Mouse (Mus musculus) hindbrain, postnatal 0 days (tissue): ENCODE results near the gene Snai1. TPM values are rescaled to one million over a fixed set of nuclear protein-coding genes. Genes with fewer than 3 reads are reported as not detected.

Experiments used
- ATAC-seq: fragments of 200-750 bp; cut with Nextera tagmentation; 2 replicates; pipeline ENCODE4 v1.8.0; 2017; ENCODE audit warnings: mild to moderate bottlenecking, moderate TSS enrichment, moderate library complexity
- DNase-seq: peaks from one replicate; pipeline ENCODE4 v3.0.0-alpha.2; 2015; ENCODE audit warnings: low spot score
- H3K27ac ChIP-seq: fragments of 300-500 bp; sonication (generic); 2 replicates; pipeline ENCODE4 v1.5.1; 2014; ENCODE audit warnings: mild to moderate bottlenecking
- H3K27me3 ChIP-seq: fragments of 300-500 bp; sonication (generic); 2 replicates; pipeline ENCODE4 v1.6.1; 2014; ENCODE audit warnings: low read length, mixed read lengths; ENCODE audit not compliant: insufficient read depth
- H3K36me3 ChIP-seq: fragments of 300-500 bp; sonication (generic); 2 replicates; pipeline ENCODE4 v1.6.1; 2014; ENCODE audit warnings: low read length, mixed read lengths; ENCODE audit not compliant: insufficient read depth
- H3K4me1 ChIP-seq: fragments of 300-500 bp; sonication (generic); 2 replicates; pipeline ENCODE4 v1.6.1; 2014; ENCODE audit warnings: antibody characterized with exemption, low read length, mixed read lengths; ENCODE audit not compliant: insufficient read depth
- H3K4me2 ChIP-seq: fragments of 300-500 bp; sonication (generic); 2 replicates; pipeline ENCODE4 v1.6.1; 2014; ENCODE audit warnings: low read depth, mild to moderate bottlenecking, low read length, moderate library complexity, mixed read lengths
- H3K4me3 ChIP-seq: fragments of 300-500 bp; sonication (generic); 2 replicates; pipeline ENCODE4 v1.5.1; 2014; ENCODE audit warnings: low read length
- H3K9ac ChIP-seq: fragments of 300-500 bp; sonication (generic); replicated peaks from 2 replicates; pipeline ENCODE4 v1.6.1; 2014; ENCODE audit warnings: mild to moderate bottlenecking, low read length, moderate library complexity, mixed read lengths
- H3K9me3 ChIP-seq: fragments of 300-500 bp; sonication (generic); 2 replicates; pipeline ENCODE4 v1.6.1; 2016; ENCODE audit warnings: low read length, mixed read lengths
- CTCF ChIP-seq: IDR thresholded peaks from 2 replicates; pipeline ENCODE4 v1.5.1; 2016; ENCODE audit warnings: antibody characterized with exemption, control low read depth, low read depth
- WGBS: fragments of 180-500 bp; shearing (Covaris S2); extraction: QIAGEN DNeasy Blood & Tissue Kit; methylation state at CpG from one replicate; pipeline ENCODE4 v1.1.7; 2014; 5-methylcytosine and 5-hydroxymethylcytosine counted together
- polyA plus RNA-seq: library from polyadenylated mRNA; unstranded; fragments of >200 nt; fragmentation: Nextera tagmentation; extraction: Ambion mirVana; gene quantifications from 2 replicates; pipeline ENCODE4 v1.2.1, GENCODE M21; 2015
- total RNA-seq: library from RNA; depleted of rRNA; stranded (reverse); fragments of >200 nt; gene quantifications from 2 replicates; pipeline ENCODE4 v1.2.3, GENCODE M21; 2014

Gene Snai1
- total and polyA plus RNA-seq, 2 experiments from 2014 or later: 1.2 to 4.3 TPM

GRCm38 (mm10) chr2:167497272-167497671 is 40.7 kb upstream of the Snai1 start:
- TF ChIP-seq CTCF: peak; percentile 67
- Histone ChIP-seq H3K4me1 (no peaks in the 10 kb centered on the region), H3K4me2 (no peak overlapping the region), H3K9ac (no peak overlapping the region), H3K36me3 (no peaks in the 10 kb centered on the region), H3K27me3 (no peaks in the 10 kb centered on the region), H3K27ac (no peak overlapping the region), H3K9me3 (no peaks in the 10 kb centered on the region), H3K4me3 (no peak overlapping the region)
- DNase-seq (peak; percentile 45), ATAC-seq (no peak)
- WGBS: 84% methylated on average over 5 of the region's 5 CpGs

GRCm38 (mm10) chr2:167502554-167503252 is 35.3 kb upstream of the Snai1 start:
- peaks cover 11% of the 10 kb centered on the region; the same call in 1 of the 2 replicates for H3K4me1 ChIP-seq
- peak overlapping the region; percentile 95; the same call in 1 of the 2 replicates for H3K9ac ChIP-seq
- H3K27me3 ChIP-seq: no peaks in the 10 kb centered on the region
- H3K4me3 ChIP-seq: peak overlapping the region; percentile 97
- DNase-seq (no peak), ATAC-seq (peak; percentile 57)
- peak overlapping the region; percentile 50 for H3K27ac ChIP-seq
- H3K4me2 ChIP-seq: peak overlapping the region; percentile 96
- no peaks in the 10 kb centered on the region for H3K9me3 ChIP-seq
- H3K36me3 ChIP-seq: peaks cover 4% of the 10 kb centered on the region; the same call in 1 of the 2 replicates
- 51% methylated on average over 13 of the region's 13 CpGs for WGBS
- TF ChIP-seq CTCF: no peak

GRCm38 (mm10) chr2:167503253-167503895 is 34.6 kb upstream of the Snai1 start:
- TF ChIP-seq CTCF: no peak; the same call in none of the 2 replicates
- no peaks in the 10 kb centered on the region for H3K9me3 ChIP-seq
- H3K9ac ChIP-seq: peak overlapping the region; percentile 95
- peaks cover 4% of the 10 kb centered on the region; the same call in 1 of the 2 replicates for H3K36me3 ChIP-seq
- peaks cover 11% of the 10 kb centered on the region; the same call in 1 of the 2 replicates for H3K4me1 ChIP-seq
- peak overlapping the region; percentile 96 for H3K4me2 ChIP-seq
- peak; percentile 93 for DNase-seq
- peak overlapping the region; percentile 97 for H3K4me3 ChIP-seq
- H3K27ac ChIP-seq: peak overlapping the region; percentile 87
- ATAC-seq: peak; percentile 91
- under 1% methylated on average over 79 of the region's 85 CpGs for WGBS
- no peaks in the 10 kb centered on the region for H3K27me3 ChIP-seq

GRCm38 (mm10) chr2:167503896-167504349 is 34.1 kb upstream of the Snai1 start:
- peaks cover 11% of the 10 kb centered on the region; the same call in 1 of the 2 replicates for H3K4me1 ChIP-seq
- ATAC-seq (0 out of 2 replicates have a peak, but pooled peaks have one; percentile 7), DNase-seq (peak; percentile 49)
- H3K4me3 ChIP-seq: peak overlapping the region; percentile 97
- 0% methylated on average over 32 of the region's 32 CpGs for WGBS
- H3K9me3 ChIP-seq: no peaks in the 10 kb centered on the region
- no peaks in the 10 kb centered on the region for H3K27me3 ChIP-seq
- H3K27ac ChIP-seq: peak overlapping the region; percentile 87
- no peak for TF ChIP-seq CTCF
- H3K9ac ChIP-seq: peak overlapping the region; percentile 95
- H3K36me3 ChIP-seq: peaks cover 8% of the 10 kb centered on the region
- H3K4me2 ChIP-seq: peak overlapping the region; percentile 96

GRCm38 (mm10) chr2:167505127-167505526 is 32.9 kb upstream of the Snai1 start:
- 86% methylated on average over 3 of the region's 3 CpGs for WGBS
- H3K4me3 ChIP-seq: no peak overlapping the region
- H3K4me1 ChIP-seq: peaks cover 11% of the 10 kb centered on the region; the same call in 1 of the 2 replicates
- H3K27ac ChIP-seq: no peak overlapping the region
- DNase-seq: no peak
- H3K36me3 ChIP-seq: peaks cover 14% of the 10 kb centered on the region
- TF ChIP-seq CTCF: no peak
- ATAC-seq: no peak
- no peaks in the 10 kb centered on the region for H3K9me3 ChIP-seq
- H3K4me2 ChIP-seq: peak overlapping the region; percentile 96
- no peaks in the 10 kb centered on the region for H3K27me3 ChIP-seq
- H3K9ac ChIP-seq: no peak overlapping the region

- Histone ChIP-seq H3K4me2 (no peak overlapping the region), H3K4me1 (peaks cover 11% of the 10 kb centered on the region; the same call in 1 of the 2 replicates), H3K27ac (no peak overlapping the region), H3K36me3 (peaks cover 25% of the 10 kb centered on the region), H3K27me3 (no peaks in the 10 kb centered on the region), H3K9me3 (no peaks in the 10 kb centered on the region), H3K4me3 (no peak overlapping the region), H3K9ac (no peak overlapping the region)
- DNase-seq: no peak
- no peak for ATAC-seq
- no peak for TF ChIP-seq CTCF
- 91% methylated on average over 10 of the region's 10 CpGs for WGBS
Measured at GRCm38 (mm10) chr2:167506546-167507260, 31.3 kb upstream of the Snai1 start.
